Mouse (Mus musculus) heart, embryonic 11.5 days (tissue): ENCODE data around the gene Phc3. TPM values are rescaled to one million over a fixed set of nuclear protein-coding genes. Genes with fewer than 3 reads are reported as not detected.

Experiments
- ATAC-seq: fragments of 200-750 bp; cut with Nextera tagmentation; replicated peaks from 2 replicates; pipeline ENCODE4 v1.8.0; 2017; ENCODE audit warnings: moderate library complexity; ENCODE audit not compliant: insufficient number of reproducible peaks, low FRiP score, low TSS enrichment
- H3K27ac ChIP-seq: fragments of 300-500 bp; sonication (generic); 2 replicates; pipeline ENCODE4 v1.5.1; 2014; ENCODE audit warnings: mild to moderate bottlenecking, low read depth, low read length
- H3K27me3 ChIP-seq: fragments of 300-500 bp; sonication (generic); 2 replicates; pipeline ENCODE4 v1.6.1; 2014; ENCODE audit warnings: mild to moderate bottlenecking, low read length, mixed read lengths; ENCODE audit not compliant: control insufficient read depth, insufficient read depth
- H3K36me3 ChIP-seq: fragments of 300-500 bp; sonication (generic); 2 replicates; pipeline ENCODE4 v1.6.1; 2014; ENCODE audit warnings: mild to moderate bottlenecking, low read length, moderate library complexity, mixed read lengths; ENCODE audit not compliant: control insufficient read depth, insufficient read depth
- H3K4me1 ChIP-seq: fragments of 300-500 bp; sonication (generic); 2 replicates; pipeline ENCODE4 v1.6.1; 2014; ENCODE audit warnings: low read length; ENCODE audit not compliant: control insufficient read depth, insufficient read depth
- H3K4me2 ChIP-seq: fragments of 300-500 bp; sonication (generic); 2 replicates; pipeline ENCODE4 v1.6.1; 2014; ENCODE audit warnings: mild to moderate bottlenecking, moderate library complexity
- H3K4me3 ChIP-seq: fragments of 300-500 bp; sonication (generic); 2 replicates; pipeline ENCODE4 v1.5.1; 2014; ENCODE audit warnings: low read depth, low read length
- H3K9ac ChIP-seq: fragments of 300-500 bp; sonication (generic); 2 replicates; pipeline ENCODE4 v1.6.1; 2014; ENCODE audit warnings: mild to moderate bottlenecking, low read depth, low read length, moderate library complexity
- H3K9me3 ChIP-seq: fragments of 300-500 bp; sonication (generic); replicated peaks from 2 replicates; pipeline ENCODE4 v1.6.1; 2016; ENCODE audit warnings: low read length; ENCODE audit not compliant: control insufficient read depth
- WGBS: fragments of 180-500 bp; shearing (Covaris S2); extraction: QIAGEN DNeasy Blood & Tissue Kit; methylation state at CpG from one replicate; pipeline ENCODE4 v1.1.7; 2014; ENCODE audit not compliant: insufficient replicate concordance; 5-methylcytosine and 5-hydroxymethylcytosine counted together
- polyA plus RNA-seq: library from polyadenylated mRNA; unstranded; fragments of >200 nt; fragmentation: Nextera tagmentation; extraction: Ambion mirVana; gene quantifications from 2 replicates; pipeline ENCODE4 v1.2.1, GENCODE M21; 2014

The Phc3 gene
- polyA plus RNA-seq, 1 experiment from 2014 or later, result 6.7 TPM

GRCm38 (mm10) chr3:30982924-30983536 is 13.8 kb upstream of the Phc3 start:
- Histone ChIP-seq H3K4me1 (no peaks in the 10 kb centered on the region), H3K9ac (no peak overlapping the region), H3K4me3 (no peak overlapping the region), H3K27me3 (no peaks in the 10 kb centered on the region), H3K36me3 (no peaks in the 10 kb centered on the region), H3K9me3 (no peaks in the 10 kb centered on the region), H3K27ac (no peak overlapping the region), H3K4me2 (no peak overlapping the region)
- no peak for ATAC-seq
- WGBS, result 58% methylated on average over 8 of the region's 8 CpGs

- Histone ChIP-seq H3K4me3 (no peak overlapping the region), H3K36me3 (no peaks in the 10 kb centered on the region), H3K27me3 (no peaks in the 10 kb centered on the region), H3K27ac (no peak overlapping the region), H3K9ac (no peak overlapping the region), H3K4me1 (no peaks in the 10 kb centered on the region), H3K4me2 (no peak overlapping the region), H3K9me3 (no peaks in the 10 kb centered on the region)
- ATAC-seq, result no peak
- 61% methylated on average over 5 of the region's 5 CpGs for WGBS
Observed at GRCm38 (mm10) chr3:30981616-30982380, 12.6 kb upstream of the Phc3 start.

- Histone ChIP-seq H3K27ac (no peak overlapping the region), H3K36me3 (no peaks in the 10 kb centered on the region), H3K9ac (no peak overlapping the region), H3K4me2 (no peak overlapping the region), H3K27me3 (no peaks in the 10 kb centered on the region), H3K4me3 (no peak overlapping the region), H3K9me3 (no peaks in the 10 kb centered on the region), H3K4me1 (no peaks in the 10 kb centered on the region)
- ATAC-seq, result no peak
- WGBS, result 35% methylated on average over 1 of the region's 1 CpGs
Observed at GRCm38 (mm10) chr3:30976991-30977603, 7.9 kb upstream of the Phc3 start.

- 40% methylated on average over 9 of the region's 9 CpGs for WGBS
- no peak overlapping the region for H3K4me3 ChIP-seq
- H3K9me3 ChIP-seq, result no peaks in the 10 kb centered on the region
- H3K9ac ChIP-seq, result no peak overlapping the region
- no peak overlapping the region for H3K27ac ChIP-seq
- no peaks in the 10 kb centered on the region for H3K4me1 ChIP-seq
- no peak overlapping the region for H3K4me2 ChIP-seq
- no peak for ATAC-seq
- no peaks in the 10 kb centered on the region for H3K36me3 ChIP-seq
- no peaks in the 10 kb centered on the region for H3K27me3 ChIP-seq
Observed at GRCm38 (mm10) chr3:30975102-30975754, 6.0 kb upstream of the Phc3 start.

GRCm38 (mm10) chr3:30968531-30969092 is 603 bp downstream of the Phc3 start:
- peak overlapping the region; percentile 91 for H3K9ac ChIP-seq
- H3K36me3 ChIP-seq, result peaks cover 11% of the 10 kb centered on the region
- no peaks in the 10 kb centered on the region for H3K9me3 ChIP-seq
- peak overlapping the region; percentile 96 for H3K4me3 ChIP-seq
- H3K4me1 ChIP-seq, result no peaks in the 10 kb centered on the region
- H3K27me3 ChIP-seq, result no peaks in the 10 kb centered on the region
- H3K27ac ChIP-seq, result peak overlapping the region; percentile 85
- peak overlapping the region; percentile 70 for H3K4me2 ChIP-seq
- under 1% methylated on average over 54 of the region's 54 CpGs for WGBS
- ATAC-seq, result peak; percentile 67; the same call in 1 of the 2 replicates

- H3K4me1 ChIP-seq, result no peaks in the 10 kb centered on the region
- H3K9me3 ChIP-seq, result no peaks in the 10 kb centered on the region
Observed at GRCm38 (mm10) chr3:30965644-30966043, 3.6 kb downstream of the Phc3 start.

DNA sequence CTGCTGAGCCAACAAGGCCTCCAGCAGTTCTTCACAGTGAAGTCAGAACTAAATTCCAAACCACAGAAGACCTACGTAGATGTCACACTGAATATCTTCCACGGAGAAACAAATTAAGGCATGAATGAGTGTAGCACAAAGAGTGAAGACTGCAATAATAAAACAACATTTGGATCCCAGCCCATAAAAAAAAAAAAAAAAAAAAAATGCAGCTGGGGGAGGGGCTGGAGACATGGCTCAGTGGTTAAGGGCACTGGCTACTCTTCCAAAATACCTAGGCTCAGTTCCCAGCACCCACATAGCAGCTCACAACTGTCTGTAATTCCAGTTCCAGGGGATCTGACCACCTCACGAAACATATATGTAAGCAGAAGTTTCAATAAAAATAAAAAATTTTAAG is 5.0 kb downstream of the Phc3 start:
- H3K4me2 ChIP-seq, result no peak overlapping the region
- H3K9ac ChIP-seq, result no peak overlapping the region
- H3K27me3 ChIP-seq, result no peaks in the 10 kb centered on the region
- no peak overlapping the region for H3K27ac ChIP-seq
- 85% methylated on average over 3 of the region's 3 CpGs for WGBS
- ATAC-seq, result no peak
- H3K4me3 ChIP-seq, result no peak overlapping the region
- peaks cover 23% of the 10 kb centered on the region for H3K36me3 ChIP-seq
- peaks cover under 1% of the 10 kb centered on the region; the same call in 1 of the 2 replicates for H3K4me1 ChIP-seq
- H3K9me3 ChIP-seq, result no peaks in the 10 kb centered on the region

More at GRCm38 (mm10) chr3:30965644-30966043, 3.6 kb downstream of the Phc3 start:
- H3K27me3 ChIP-seq, result no peaks in the 10 kb centered on the region
- H3K4me2 ChIP-seq, result no peak overlapping the region
- no peak overlapping the region for H3K9ac ChIP-seq
- H3K4me3 ChIP-seq, result no peak overlapping the region
- H3K27ac ChIP-seq, result no peak overlapping the region
- no peak for ATAC-seq
- peaks cover 23% of the 10 kb centered on the region for H3K36me3 ChIP-seq
- 92% methylated on average over 13 of the region's 13 CpGs for WGBS

- peaks cover 23% of the 10 kb centered on the region for H3K36me3 ChIP-seq
- no peak overlapping the region for H3K27ac ChIP-seq
- H3K27me3 ChIP-seq, result no peaks in the 10 kb centered on the region
- WGBS, result 89% methylated on average over 4 of the region's 4 CpGs
- no peak overlapping the region for H3K9ac ChIP-seq
- H3K9me3 ChIP-seq, result no peaks in the 10 kb centered on the region
- ATAC-seq, result no peak
- no peak overlapping the region for H3K4me2 ChIP-seq
- H3K4me3 ChIP-seq, result no peak overlapping the region
- H3K4me1 ChIP-seq, result peaks cover 10% of the 10 kb centered on the region
Observed at GRCm38 (mm10) chr3:30963100-30963499, 6.1 kb downstream of the Phc3 start.
